Comparison of ENCODE assay signal across 12 mouse cellular contexts in genomic region chr7:127296098-127296497, GRCm38 (mm10). TPM values are rescaled to one million over a fixed set of nuclear protein-coding genes. Genes with fewer than 3 reads are reported as not detected.
DNase-seq lines count a peak whose midpoint lies in the region; ATAC-seq and TF ChIP-seq lines count a peak whose summit lies in the region.
"Had no signal": no experiment of that assay in that cellular context is flagged by ENCODE, and none has a peak within 500 bp of the region (broad histone marks: within the 10 kb centered on the region; RNA-seq: fewer than 3 reads in every experiment).

Itgal (plus strand) TSS chr7:127296260.

- TF ChIP-seq POLR2A in liver, adult 2 months (IDR thresholded peaks at IDR 0.05; ENCODE audit: extremely low read depth, insufficient read depth, low read length) = no peak

- no peak for ATAC-seq in heart, postnatal 0 days (ENCODE audit: insufficient read depth, low read depth)
- ATAC-seq in monocyte, adult 5-6 weeks (replicated peaks; ENCODE audit: insufficient number of reproducible peaks, low FRiP score, low TSS enrichment, poor library complexity, severe bottlenecking) = peak; percentile 85
- no peak for ATAC-seq in neural tube, embryonic 15.5 days (ENCODE audit: low FRiP score)
- ATAC-seq: hindbrain, embryonic 16.5 days; midbrain, embryonic 16.5 days had no signal

- TF ChIP-seq EP300 in heart, postnatal 0 days (IDR thresholded peaks at IDR 0.05; ENCODE audit: low read depth) = no peak

- peaks cover 4% of the 10 kb centered on the region; the same call in 1 of the 2 replicates for H3K4me1 ChIP-seq in heart, postnatal 0 days (ENCODE audit: control insufficient read depth, insufficient read depth)
- no peaks in the 10 kb centered on the region for H3K4me1 ChIP-seq in liver, adult 2 months (ENCODE audit: control insufficient read depth, insufficient read depth, low read length)
- H3K4me1 ChIP-seq in neural tube, embryonic 15.5 days = no peaks in the 10 kb centered on the region

- no peaks in the 10 kb centered on the region for H3K9me3 ChIP-seq in heart, postnatal 0 days (replicated peaks; ENCODE audit: control insufficient read depth, low read length)
- H3K9me3 ChIP-seq in neural tube, embryonic 15.5 days (replicated peaks) = no peaks in the 10 kb centered on the region

- no peak for TF ChIP-seq CTCF in heart, postnatal 0 days (IDR thresholded peaks at IDR 0.05; ENCODE audit: low read depth)
- TF ChIP-seq CTCF in liver, adult 2 months (IDR thresholded peaks at IDR 0.05; ENCODE audit: low read depth, low read length) = no peak

- no peaks in the 10 kb centered on the region for H3K36me3 ChIP-seq in heart, postnatal 0 days (replicated peaks; ENCODE audit: control insufficient read depth, insufficient read depth, low read length)
- no peaks in the 10 kb centered on the region for H3K36me3 ChIP-seq in liver, adult 2 months (ENCODE audit: control insufficient read depth, insufficient read depth, low read length)
- H3K36me3 ChIP-seq in neural tube, embryonic 15.5 days = no peaks in the 10 kb centered on the region

- no peak within 1 kb of the TSS for H3K9ac ChIP-seq in heart, postnatal 0 days (replicated peaks; ENCODE audit: low read depth, low read length)
- H3K9ac ChIP-seq in liver, adult 2 months (ENCODE audit: low read depth, low read length) = no peak within 1 kb of the TSS
- no peak within 1 kb of the TSS for H3K9ac ChIP-seq in neural tube, embryonic 15.5 days (replicated peaks)

- intact Hi-C loops in heart, postnatal 36 days (cut with DNase I) = no loop called here

- DNase-seq in heart, postnatal 0 days (ENCODE audit: low spot score) = no peak
- DNase-seq in heart, postnatal 36 days = no peak
- no peak for DNase-seq in liver, adult 2 months (ENCODE audit: extremely low read depth, low read depth, low spot score)
- DNase-seq in thymus, postnatal 36 days = peak; percentile 76 to 83
- no peak for DNase-seq in kidney, adult 18-20 months
- DNase-seq in adrenal gland, postnatal 10 days = no peak
- DNase-seq: adrenal gland, postnatal 36 days; layer of hippocampus, postnatal 36 days had no signal

- H3K27me3 ChIP-seq in heart, postnatal 0 days (ENCODE audit: control insufficient read depth, insufficient read depth, low read length) = no peaks in the 10 kb centered on the region
- no peaks in the 10 kb centered on the region for H3K27me3 ChIP-seq in liver, adult 2 months (ENCODE audit: control insufficient read depth, insufficient read depth, low read length)
- no peaks in the 10 kb centered on the region for H3K27me3 ChIP-seq in neural tube, embryonic 15.5 days (replicated peaks)

- peak within 1 kb of the TSS; percentile 36; the same call in 1 of the 2 replicates for H3K4me2 ChIP-seq in heart, postnatal 0 days (ENCODE audit: low read depth, low read length)
- H3K4me2 ChIP-seq in neural tube, embryonic 15.5 days = no peak within 1 kb of the TSS

- H3K4me3 ChIP-seq in heart, postnatal 0 days (ENCODE audit: low read depth, low read length) = peak within 1 kb of the TSS; percentile 19; the same call in 1 of the 2 replicates
- peak within 1 kb of the TSS; percentile 18; the same call in 1 of the 2 replicates for H3K4me3 ChIP-seq in liver, adult 2 months (ENCODE audit: insufficient read depth, low read depth, low read length)
- H3K4me3 ChIP-seq in neural tube, embryonic 15.5 days (replicated peaks) = no peak within 1 kb of the TSS

- 64% methylated on average over 11 of the region's 11 CpGs for WGBS in heart, postnatal 0 days
- WGBS in liver, adult 2 months = 78% methylated on average over 11 of the region's 11 CpGs
- WGBS in neural tube, embryonic 15.5 days = 79% methylated on average over 11 of the region's 11 CpGs

- H3K27ac ChIP-seq in heart, postnatal 0 days (ENCODE audit: low read depth) = peak within 1 kb of the TSS; percentile 38; the same call in 1 of the 2 replicates
- H3K27ac ChIP-seq in liver, adult 2 months (replicated peaks; ENCODE audit: insufficient read depth, low read depth, low read length) = peak within 1 kb of the TSS; percentile 15; the same call in 1 of the 2 replicates
- no peak within 1 kb of the TSS for H3K27ac ChIP-seq in neural tube, embryonic 15.5 days (replicated peaks)

- no peaks in the 10 kb centered on the region for H3K79me2 ChIP-seq in liver, adult 2 months (ENCODE audit: control insufficient read depth, insufficient read depth, low read length)

RNA-seq across cellular contexts. Expression of gene Itgal, which starts in this region (rescaled TPM):
- total RNA-seq in heart, postnatal 0 days (2014; rRNA removed; ENCODE audit: low replicate concordance) = 1.7 and 4.0 TPM in 2 replicates
- 0.96 and 1.1 TPM in 2 replicates for polyA plus RNA-seq in heart, postnatal 0 days (2015; fragmentation: Nextera tagmentation; extraction: Ambion mirVana)
- 1 to 10 TPM; 1.2 to 1.5 TPM for total RNA-seq in heart, postnatal 36 days (2021)
- 4.3 and 5.2 TPM in 2 replicates for total RNA-seq in liver, adult 2 months (2014; rRNA removed)
- 3.9 and 6.8 TPM in 2 replicates for polyA plus RNA-seq in liver, adult 2 months (2012; rRNA removed)
- total RNA-seq in monocyte, adult 5-6 weeks (2017) = 218 to 515 TPM (median 322 TPM) in 3 replicates
- 0.18 and 5.4 TPM in 2 replicates for polyA plus RNA-seq in neural tube, embryonic 15.5 days (2015; fragmentation: Nextera tagmentation; extraction: Ambion mirVana)
- total RNA-seq in adrenal gland, postnatal 10 days (2021) = 1 to 10 TPM; 4.7 to 5.0 TPM

Comparison
In these comparisons a context has a peak if more than half of its experiments do, and no peak if none do; other contexts are left out.
1. RNA of gene Itgal (total RNA-seq): 218 to 515 TPM in monocyte, adult 5-6 weeks; 4.7 to 5.0 TPM in adrenal gland, postnatal 10 days, 4.3 to 5.2 TPM in liver, adult 2 months, 1.7 to 4.0 TPM in heart, postnatal 0 days and 1.2 to 1.5 TPM in heart, postnatal 36 days; every median in the first group is over 10 times any median in the second.
2. DNase-seq: peak in thymus, postnatal 36 days (2 of 2); none in heart, postnatal 0 days (single experiment), heart, postnatal 36 days (0 of 2), liver, adult 2 months (single experiment), kidney, adult 18-20 months (single experiment) and adrenal gland, postnatal 10 days (single experiment).